Mouse (Mus musculus): ENCODE results near the gene Rcor2. TPM values are rescaled to one million over a fixed set of nuclear protein-coding genes. Genes with fewer than 3 reads are reported as not detected.

Rcor2 gene
- total and polyA plus RNA-seq, 3 experiments: 5.7 to 12.7 (median 7.6) TPM

DNA sequence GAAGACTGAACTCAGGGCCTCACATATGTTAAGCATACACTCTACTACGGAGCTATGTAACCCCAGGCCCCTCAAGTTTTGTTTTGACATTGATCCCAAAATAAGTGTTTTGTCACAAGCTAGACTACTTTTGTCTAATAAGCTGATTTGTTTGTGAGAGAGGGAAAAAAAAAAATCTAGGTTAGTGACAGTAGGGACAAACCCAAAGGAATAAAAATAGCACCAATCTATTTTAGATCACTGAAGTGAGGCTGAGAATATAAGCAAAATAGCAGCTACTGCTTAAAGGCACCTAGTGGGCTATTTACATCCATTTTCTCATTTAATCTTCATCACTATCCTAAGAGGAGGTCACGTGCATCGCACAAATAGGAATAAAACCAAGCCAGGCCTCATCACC is 27.6 kb upstream of the Rcor2 start:
- DNase-seq: no peak
- Histone ChIP-seq H3K4me3 (peak overlapping the region; percentile 60), H3K4me1 (ENCODE audit: control insufficient read depth, insufficient read depth, low read length) (peaks cover 8% of the 10 kb centered on the region), H3K36me3 (ENCODE audit: control insufficient read depth, insufficient read depth, low read length) (no peaks in the 10 kb centered on the region), H3K27me3 (ENCODE audit: control insufficient read depth, insufficient read depth, low read length) (no peaks in the 10 kb centered on the region), H3K9ac (ENCODE audit: low read depth, low read length) (no peak overlapping the region), H3K79me2 (replicated peaks; ENCODE audit: control insufficient read depth, insufficient read depth, low read length) (peaks cover 2% of the 10 kb centered on the region), H3K27ac (peak overlapping the region; percentile 85)
- intact Hi-C loops (cut with DNase I): no loop called here
- 62% methylated on average over 3 of the region's 3 CpGs for WGBS
- TF ChIP-seq CTCF (IDR thresholded peaks at IDR 0.05): no peak
- TF ChIP-seq POLR2A (IDR thresholded peaks at IDR 0.05; ENCODE audit: insufficient read depth, low read depth, low read length): no peak
- no peak for TF ChIP-seq EP300 (IDR thresholded peaks at IDR 0.05; ENCODE audit: insufficient read depth, low read depth, low read length)

GRCm38 (mm10) chr19:7240291-7240690 is 26.8 kb upstream of the Rcor2 start:
- H3K36me3 ChIP-seq (ENCODE audit: control insufficient read depth, insufficient read depth, low read length): no peaks in the 10 kb centered on the region

GRCm38 (mm10) chr19:7240782-7241690 is 26.1 kb upstream of the Rcor2 start, which contains the start of gene Naa40:
Naa40 (minus strand) TSS chr19:7241183.
- peak within 1 kb of the TSS; percentile 85 for H3K27ac ChIP-seq
- no peaks in the 10 kb centered on the region for H3K27me3 ChIP-seq (ENCODE audit: control insufficient read depth, insufficient read depth, low read length)
- intact Hi-C loops (cut with DNase I): loop anchor here (2.0 kb wide), 2 partner anchors 24 kb away; partner anchors contain the start of gene Cox8a
- peaks cover 7% of the 10 kb centered on the region for H3K4me1 ChIP-seq (ENCODE audit: control insufficient read depth, insufficient read depth, low read length)
- peak; percentile 94 to 95 for DNase-seq
- no peak for TF ChIP-seq POLR2A (IDR thresholded peaks at IDR 0.05; ENCODE audit: insufficient read depth, low read depth, low read length)
- 0 out of 2 replicates have a peak, but pooled peaks have one; percentile 26 for TF ChIP-seq EP300 (IDR thresholded peaks at IDR 0.05; ENCODE audit: insufficient read depth, low read depth, low read length)
- TF ChIP-seq CTCF (IDR thresholded peaks at IDR 0.05): no peak
- peak within 1 kb of the TSS; percentile 60 for H3K4me3 ChIP-seq
- WGBS: under 1% methylated on average over 80 of the region's 80 CpGs
- peaks cover 2% of the 10 kb centered on the region for H3K79me2 ChIP-seq (replicated peaks; ENCODE audit: control insufficient read depth, insufficient read depth, low read length)
- H3K36me3 ChIP-seq (ENCODE audit: control insufficient read depth, insufficient read depth, low read length): no peaks in the 10 kb centered on the region
- peak within 1 kb of the TSS; percentile 89 for H3K9ac ChIP-seq (ENCODE audit: low read depth, low read length)

More at GRCm38 (mm10) chr19:7240291-7240690, 26.8 kb upstream of the Rcor2 start:
- DNase-seq: no peak
- Histone ChIP-seq H3K4me1 (ENCODE audit: control insufficient read depth, insufficient read depth, low read length) (peaks cover 7% of the 10 kb centered on the region), H3K27me3 (ENCODE audit: control insufficient read depth, insufficient read depth, low read length) (no peaks in the 10 kb centered on the region), H3K4me3 (peak overlapping the region; percentile 60), H3K9ac (ENCODE audit: low read depth, low read length) (peak overlapping the region; percentile 89), H3K27ac (peak overlapping the region; percentile 85), H3K79me2 (replicated peaks; ENCODE audit: control insufficient read depth, insufficient read depth, low read length) (peaks cover 2% of the 10 kb centered on the region)
- WGBS: 3% methylated on average over 13 of the region's 13 CpGs
- TF ChIP-seq POLR2A (IDR thresholded peaks at IDR 0.05; ENCODE audit: insufficient read depth, low read depth, low read length): no peak
- TF ChIP-seq EP300 (IDR thresholded peaks at IDR 0.05; ENCODE audit: insufficient read depth, low read depth, low read length): no peak
- no peak for TF ChIP-seq CTCF (IDR thresholded peaks at IDR 0.05)
- intact Hi-C loops (cut with DNase I): loop anchor here (2.0 kb wide), 2 partner anchors 23 to 25 kb away; partner anchors contain the start of gene Cox8a

DNA sequence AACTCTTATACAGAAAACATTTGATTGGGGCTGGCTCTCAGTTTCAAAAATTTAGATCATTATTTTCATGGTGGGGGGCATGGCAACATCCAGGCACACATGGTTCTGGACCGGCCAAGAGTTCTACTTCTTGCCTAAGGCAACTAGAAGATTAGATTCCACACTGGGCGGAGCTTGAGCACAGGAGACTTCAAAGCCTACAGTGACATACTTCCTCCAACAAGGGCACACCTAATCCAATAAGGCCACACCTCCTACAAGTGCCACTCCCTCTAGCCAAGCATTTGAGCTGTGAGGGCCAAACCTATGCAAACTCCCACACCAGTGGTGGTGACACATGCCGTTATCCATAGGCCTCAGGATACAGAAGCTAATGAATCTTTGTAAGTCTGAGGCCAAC is 21.1 kb upstream of the Rcor2 start:
- Histone ChIP-seq H3K27me3 (ENCODE audit: control insufficient read depth, insufficient read depth, low read length) (no peaks in the 10 kb centered on the region), H3K27ac (no peak overlapping the region), H3K9ac (ENCODE audit: low read depth, low read length) (no peak overlapping the region), H3K36me3 (ENCODE audit: control insufficient read depth, insufficient read depth, low read length) (no peaks in the 10 kb centered on the region), H3K4me3 (no peak overlapping the region), H3K4me1 (ENCODE audit: control insufficient read depth, insufficient read depth, low read length) (no peaks in the 10 kb centered on the region), H3K79me2 (replicated peaks; ENCODE audit: control insufficient read depth, insufficient read depth, low read length) (no peaks in the 10 kb centered on the region)
- no peak for TF ChIP-seq EP300 (IDR thresholded peaks at IDR 0.05; ENCODE audit: insufficient read depth, low read depth, low read length)
- TF ChIP-seq CTCF (IDR thresholded peaks at IDR 0.05): no peak
- TF ChIP-seq POLR2A (IDR thresholded peaks at IDR 0.05; ENCODE audit: insufficient read depth, low read depth, low read length): no peak
- 66% methylated on average over 3 of the region's 3 CpGs for WGBS
- intact Hi-C loops (cut with DNase I): no loop called here
- no peak for DNase-seq

DNA sequence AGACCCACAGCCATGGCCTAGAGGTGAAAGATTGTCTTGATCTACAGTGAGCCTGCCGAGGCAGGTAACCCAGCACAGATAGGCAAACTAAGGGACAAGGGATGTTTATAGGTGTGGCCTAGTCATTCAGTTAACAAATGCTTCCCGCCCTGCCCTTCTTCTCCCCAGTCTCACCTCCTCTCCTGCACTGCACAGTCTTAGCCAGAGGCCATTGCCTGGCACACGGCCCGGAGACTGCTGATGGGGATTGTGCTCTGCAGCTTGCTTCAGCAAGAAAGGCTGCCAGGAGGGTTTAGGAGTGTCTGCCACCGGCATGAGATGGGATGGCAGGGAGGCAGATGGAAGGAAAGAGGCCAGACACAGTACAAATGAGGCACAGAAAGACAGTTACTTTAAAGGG is 9.2 kb upstream of the Rcor2 start:
- no peaks in the 10 kb centered on the region for H3K27me3 ChIP-seq (ENCODE audit: control insufficient read depth, insufficient read depth, low read length)
- intact Hi-C loops (cut with DNase I): no loop called here
- no peak for TF ChIP-seq EP300 (IDR thresholded peaks at IDR 0.05; ENCODE audit: insufficient read depth, low read depth, low read length)
- TF ChIP-seq POLR2A (IDR thresholded peaks at IDR 0.05; ENCODE audit: insufficient read depth, low read depth, low read length): no peak
- TF ChIP-seq CTCF (IDR thresholded peaks at IDR 0.05): no peak
- H3K9ac ChIP-seq (ENCODE audit: low read depth, low read length): no peak overlapping the region
- no peaks in the 10 kb centered on the region for H3K36me3 ChIP-seq (ENCODE audit: control insufficient read depth, insufficient read depth, low read length)
- H3K4me1 ChIP-seq (ENCODE audit: control insufficient read depth, insufficient read depth, low read length): no peaks in the 10 kb centered on the region
- H3K4me3 ChIP-seq: no peak overlapping the region
- 63% methylated on average over 5 of the region's 5 CpGs for WGBS
- no peak overlapping the region for H3K27ac ChIP-seq
- no peaks in the 10 kb centered on the region for H3K79me2 ChIP-seq (replicated peaks; ENCODE audit: control insufficient read depth, insufficient read depth, low read length)
- no peak for DNase-seq

GRCm38 (mm10) chr19:7261476-7261875 is 5.6 kb upstream of the Rcor2 start:
- Histone ChIP-seq H3K36me3 (ENCODE audit: control insufficient read depth, insufficient read depth, low read length) (no peaks in the 10 kb centered on the region), H3K79me2 (replicated peaks; ENCODE audit: control insufficient read depth, insufficient read depth, low read length) (no peaks in the 10 kb centered on the region), H3K4me3 (no peak overlapping the region), H3K9ac (ENCODE audit: low read depth, low read length) (no peak overlapping the region), H3K4me1 (ENCODE audit: control insufficient read depth, insufficient read depth, low read length) (no peaks in the 10 kb centered on the region; the same call in 1 of the 2 replicates), H3K27me3 (ENCODE audit: control insufficient read depth, insufficient read depth, low read length) (no peaks in the 10 kb centered on the region), H3K27ac (no peak overlapping the region)
- TF ChIP-seq POLR2A (IDR thresholded peaks at IDR 0.05; ENCODE audit: insufficient read depth, low read depth, low read length): no peak
- TF ChIP-seq CTCF (IDR thresholded peaks at IDR 0.05): no peak
- TF ChIP-seq EP300 (IDR thresholded peaks at IDR 0.05; ENCODE audit: insufficient read depth, low read depth, low read length): no peak
- no peak for DNase-seq
- intact Hi-C loops (cut with DNase I): no loop called here
- 90% methylated on average over 1 of the region's 1 CpGs for WGBS
